Mouse (Mus musculus) G1E-ER4 (cell line): ENCODE results near the gene Asap3. TPM values are rescaled to one million over a fixed set of nuclear protein-coding genes. Genes with fewer than 3 reads are reported as not detected.

Experiments used
- GATA1 ChIP-seq: IDR thresholded peaks from one replicate; pipeline ENCODE4 v1.8.0; 2012; ENCODE audit warnings: low read length, inconsistent platforms
- polyA plus RNA-seq: library from polyadenylated mRNA; stranded (reverse); fragments of >175 nt; gene quantifications from 2 replicates; pipeline ENCODE4 v1.2.3, GENCODE M21; 2012

Gene Asap3
- polyA plus RNA-seq, 1 experiment: 0.08 TPM

- TF ChIP-seq GATA1: no peak
These were observed 32.5 kb downstream of the Asap3 start for GRCm38 (mm10) chr4:136238669-136239068.

- no peak for TF ChIP-seq GATA1
These were observed 32.9 kb downstream of the Asap3 start for GRCm38 (mm10) chr4:136239111-136239510.

- no peak for TF ChIP-seq GATA1
These were observed 33.5 kb downstream of the Asap3 start for GRCm38 (mm10) chr4:136239622-136240021.

GRCm38 (mm10) chr4:136240123-136240522 lies 34.0 kb downstream of the Asap3 start:
- TF ChIP-seq GATA1: no peak

- no peak for TF ChIP-seq GATA1
These were observed 34.8 kb downstream of the Asap3 start for GRCm38 (mm10) chr4:136240955-136241354.

GRCm38 (mm10) chr4:136242065-136242703 lies 36.0 kb downstream of the Asap3 start:
- TF ChIP-seq GATA1: no peak

- TF ChIP-seq GATA1: no peak
These were observed 36.6 kb downstream of the Asap3 start for GRCm38 (mm10) chr4:136242728-136243127.

GRCm38 (mm10) chr4:136244208-136244607 lies 38.0 kb downstream of the Asap3 start:
- TF ChIP-seq GATA1: no peak

GRCm38 (mm10) chr4:136245681-136246080 lies 39.5 kb downstream of the Asap3 start:
- TF ChIP-seq GATA1: no peak

- no peak for TF ChIP-seq GATA1
These were observed 40.4 kb downstream of the Asap3 start for GRCm38 (mm10) chr4:136246568-136246969.

- TF ChIP-seq GATA1: no peak
These were observed 41.2 kb downstream of the Asap3 start for GRCm38 (mm10) chr4:136247386-136247728.

- TF ChIP-seq GATA1: no peak
These were observed 41.7 kb downstream of the Asap3 start, which contains the start of gene Tcea3 for GRCm38 (mm10) chr4:136247729-136248463. TSS of gene Tcea3 (plus strand) at chr4:136247729.

GRCm38 (mm10) chr4:136248464-136249331 lies 42.5 kb downstream of the Asap3 start:
- TF ChIP-seq GATA1: no peak

GRCm38 (mm10) chr4:136249332-136249647 lies 43.1 kb downstream of the Asap3 start:
- no peak for TF ChIP-seq GATA1

GRCm38 (mm10) chr4:136249780-136250179 lies 43.6 kb downstream of the Asap3 start:
- no peak for TF ChIP-seq GATA1

- TF ChIP-seq GATA1: no peak
These were observed 49.8 kb downstream of the Asap3 start for GRCm38 (mm10) chr4:136255919-136256318.
